Mouse (Mus musculus) liver, postnatal 0 days (tissue): Measurements from ENCODE around the gene Dclre1b.

Experiments
- CTCF ChIP-seq: sonication (generic); IDR thresholded peaks from 2 replicates; pipeline ENCODE4 v1.5.1; 2016; ENCODE audit warnings: antibody characterized with exemption, low read depth
- EP300 ChIP-seq: IDR thresholded peaks from 2 replicates; pipeline ENCODE4 v1.6.1; 2016; ENCODE audit warnings: antibody characterized with exemption, low read depth, mild to moderate bottlenecking

DNA sequence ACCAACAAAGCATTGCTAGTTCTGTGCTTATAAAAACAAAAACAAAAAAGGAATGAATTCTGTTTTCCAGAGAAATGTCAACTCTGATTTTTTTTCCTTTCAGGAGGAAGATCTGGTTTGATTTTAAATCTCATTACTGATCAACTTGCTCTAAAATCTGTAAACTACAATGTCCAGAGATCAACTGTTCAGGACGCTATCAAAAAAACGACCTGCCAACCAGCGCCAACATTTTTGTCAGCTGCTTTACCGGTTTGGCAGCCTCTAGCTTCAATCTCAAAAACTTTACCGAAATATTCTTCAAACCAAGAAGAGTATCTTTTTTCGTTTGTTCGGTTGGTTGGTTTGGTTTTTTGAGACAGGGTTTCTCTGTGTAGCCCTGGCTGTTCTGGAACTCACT is 20.1 kb downstream of the Dclre1b start:
- TF ChIP-seq CTCF = no peak
- TF ChIP-seq EP300 = no peak
